In the genomic region with DNA sequence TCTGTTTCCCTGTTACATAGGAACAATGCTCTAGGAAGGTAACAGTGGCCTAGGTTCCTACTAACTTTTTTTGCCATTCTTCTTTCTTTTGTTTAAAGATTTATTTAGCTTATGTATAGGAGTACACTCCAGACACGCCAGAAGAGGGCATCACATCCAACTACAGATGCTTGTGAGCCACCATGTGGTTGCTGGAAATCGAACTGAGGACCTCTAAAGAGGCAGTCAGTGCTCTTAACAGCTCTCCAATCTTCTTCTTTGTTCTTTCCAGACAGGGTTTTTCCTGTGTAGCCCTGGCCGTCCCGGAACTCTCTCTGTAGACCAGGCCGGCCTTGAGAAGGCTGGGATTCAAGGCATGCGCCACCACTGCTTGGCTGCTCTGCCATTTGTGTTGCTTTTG, we compare ENCODE assay signal across 30 mouse cellular contexts. TPM values are rescaled to one million over a fixed set of nuclear protein-coding genes. Genes with fewer than 3 reads are reported as not detected.
DNase-seq lines count a peak whose midpoint lies in the region; ATAC-seq and TF ChIP-seq lines count a peak whose summit lies in the region.
"Had no signal": no experiment of that assay in that cellular context is flagged by ENCODE, and none has a peak within 500 bp of the region (broad histone marks: within the 10 kb centered on the region; RNA-seq: fewer than 3 reads in every experiment).

No protein-coding gene starts in this region.

- H3K27me3 ChIP-seq in forebrain, postnatal 0 days (ENCODE audit: insufficient read depth, low read length), result no peaks in the 10 kb centered on the region
- H3K27me3 ChIP-seq in forebrain, embryonic 12.5 days, result no peaks in the 10 kb centered on the region; the same call in 1 of the 2 replicates
- H3K27me3 ChIP-seq in CH12.LX (replicated peaks), result no peaks in the 10 kb centered on the region
- no peaks in the 10 kb centered on the region for H3K27me3 ChIP-seq in midbrain, embryonic 15.5 days (replicated peaks)
- H3K27me3 ChIP-seq: embryonic facial prominence, embryonic 12.5 days; neural tube, embryonic 13.5 days had no signal

- ATAC-seq in forebrain, postnatal 0 days, result no peak
- no peak for ATAC-seq in forebrain, embryonic 12.5 days (ENCODE audit: low FRiP score)
- ATAC-seq in midbrain, embryonic 15.5 days (replicated peaks), result no peak
- ATAC-seq: inflammation-experienced regulatory T-cells, adult 6 months had no signal

- TF ChIP-seq RAD21 in CH12.LX (IDR thresholded peaks at IDR 0.05; ENCODE audit: low read depth, low read length), result no peak; the same call in 1 of the 2 replicates

- H3K79me2 ChIP-seq in CH12.LX (replicated peaks; ENCODE audit: control insufficient read depth, extremely low read depth, insufficient read depth, poor library complexity, severe bottlenecking), result no peaks in the 10 kb centered on the region

- no peak overlapping the region for H3K4me2 ChIP-seq in forebrain, postnatal 0 days (ENCODE audit: low read depth)
- H3K4me2 ChIP-seq in forebrain, embryonic 12.5 days, result no peak overlapping the region
- no peak overlapping the region for H3K4me2 ChIP-seq in CH12.LX (ENCODE audit: insufficient read depth, low read depth, poor library complexity, severe bottlenecking)
- H3K4me2 ChIP-seq in midbrain, embryonic 15.5 days, result no peak overlapping the region
- H3K4me2 ChIP-seq: embryonic facial prominence, embryonic 12.5 days; hindbrain, embryonic 13.5 days; lung, embryonic 14.5 days; neural tube, embryonic 13.5 days had no signal

- dilution Hi-C loops in CH12.LX (cut with MboI; ENCODE audit: extremely low pct_ligation_motif_present, extremely low pct_unique_long_range_greater_than_20kb, low sequenced_read_pairs), result no loop called here

- H3K27ac ChIP-seq in forebrain, postnatal 0 days (ENCODE audit: low read depth, low read length), result no peak overlapping the region
- H3K27ac ChIP-seq in forebrain, embryonic 12.5 days, result no peak overlapping the region
- H3K27ac ChIP-seq in left cerebral cortex, adult 2 months, result no peak overlapping the region
- H3K27ac ChIP-seq in CH12.LX (ENCODE audit: insufficient read depth, low read depth), result no peak overlapping the region
- no peak overlapping the region for H3K27ac ChIP-seq in olfactory bulb, adult 2 months (ENCODE audit: insufficient read depth, low read depth, low read length)
- H3K27ac ChIP-seq in midbrain, embryonic 15.5 days, result no peak overlapping the region
- H3K27ac ChIP-seq: embryonic facial prominence, embryonic 12.5 days; hindbrain, embryonic 13.5 days; limb, embryonic 10.5 days; neural tube, embryonic 13.5 days had no signal

- DNase-seq in forebrain, postnatal 0 days, result no peak
- no peak for DNase-seq in left cerebral cortex, adult 2 months (ENCODE audit: extremely low spot score in 1 of 2, low spot score in 2 of 2)
- DNase-seq in left cerebral cortex, postnatal 4 days, result no peak
- DNase-seq in CH12.LX (ENCODE audit: extremely low read depth), result no peak
- no peak for DNase-seq in retina, postnatal 1 day
- DNase-seq: adrenal gland, postnatal 36 days; cerebellum, adult 11 months; gastrocnemius, postnatal 36 days; kidney, postnatal 4 days; layer of hippocampus, adult 9-11 months; liver; lung, embryonic 14.5 days; lung, postnatal 36 days; midbrain, embryonic 14.5 days had no signal

- H3K4me1 ChIP-seq in forebrain, postnatal 0 days (ENCODE audit: insufficient read depth), result peaks cover 6% of the 10 kb centered on the region; the same call in 1 of the 2 replicates
- peaks cover 8% of the 10 kb centered on the region for H3K4me1 ChIP-seq in forebrain, embryonic 12.5 days
- H3K4me1 ChIP-seq in CH12.LX (ENCODE audit: control insufficient read depth in 1 of 2, insufficient read depth in 2 of 2), result peaks cover 8 to 42% of the 10 kb centered on the region in 2 experiments
- peaks cover 12% of the 10 kb centered on the region for H3K4me1 ChIP-seq in olfactory bulb, adult 2 months (ENCODE audit: control insufficient read depth, insufficient read depth, low read length)
- peaks cover 8% of the 10 kb centered on the region for H3K4me1 ChIP-seq in midbrain, embryonic 15.5 days

- in situ Hi-C loops in CH12.LX (cut with MboI; ENCODE audit: low pct_ligation_motif_present, low pct_unique_long_range_greater_than_20kb, low sequenced_read_pairs), result no loop called here

- no peaks in the 10 kb centered on the region for H3K36me3 ChIP-seq in forebrain, postnatal 0 days (ENCODE audit: insufficient read depth)
- H3K36me3 ChIP-seq in forebrain, embryonic 12.5 days (replicated peaks), result no peaks in the 10 kb centered on the region
- no peaks in the 10 kb centered on the region for H3K36me3 ChIP-seq in CH12.LX (replicated peaks in 1 of 2; ENCODE audit: control insufficient read depth in 1 of 2, insufficient read depth in 1 of 2, low read length in 1 of 2)
- H3K36me3 ChIP-seq in midbrain, embryonic 15.5 days (replicated peaks), result no peaks in the 10 kb centered on the region
- H3K36me3 ChIP-seq: embryonic facial prominence, embryonic 12.5 days; limb, embryonic 10.5 days had no signal

- no peak for TF ChIP-seq EP300 in CH12.LX (IDR thresholded peaks at IDR 0.05; ENCODE audit: low read length)

- no peak overlapping the region for H3K9ac ChIP-seq in forebrain, postnatal 0 days
- no peak overlapping the region for H3K9ac ChIP-seq in forebrain, embryonic 12.5 days
- H3K9ac ChIP-seq in CH12.LX (ENCODE audit: insufficient read depth, low read depth), result no peak overlapping the region
- no peak overlapping the region for H3K9ac ChIP-seq in midbrain, embryonic 15.5 days
- H3K9ac ChIP-seq: embryonic facial prominence, embryonic 12.5 days; hindbrain, embryonic 13.5 days; lung, embryonic 14.5 days; neural tube, embryonic 13.5 days had no signal

- WGBS in forebrain, postnatal 0 days, result 86% methylated on average over 6 of the region's 6 CpGs
- WGBS in forebrain, embryonic 12.5 days, result 79% methylated on average over 6 of the region's 6 CpGs
- 75% methylated on average over 6 of the region's 6 CpGs for WGBS in olfactory bulb, adult 2 months
- 84% methylated on average over 6 of the region's 6 CpGs for WGBS in midbrain, embryonic 15.5 days

- H3K4me3 ChIP-seq in forebrain, postnatal 0 days (ENCODE audit: low read depth, low read length), result no peak overlapping the region
- no peak overlapping the region for H3K4me3 ChIP-seq in forebrain, embryonic 12.5 days (replicated peaks)
- no peak overlapping the region for H3K4me3 ChIP-seq in left cerebral cortex, adult 2 months
- H3K4me3 ChIP-seq in CH12.LX (replicated peaks in 1 of 3; ENCODE audit: low read depth in 2 of 3, low read length in 2 of 3, poor library complexity in 1 of 3), result no peak overlapping the region
- no peak overlapping the region for H3K4me3 ChIP-seq in olfactory bulb, adult 2 months (ENCODE audit: insufficient read depth, low read depth, low read length)
- no peak overlapping the region for H3K4me3 ChIP-seq in midbrain, embryonic 15.5 days
- H3K4me3 ChIP-seq: embryonic facial prominence, embryonic 12.5 days; hindbrain, embryonic 13.5 days; limb, embryonic 10.5 days; megakaryocyte, embryonic 14.5 days; myocyte; neural tube, embryonic 13.5 days had no signal

- no peaks in the 10 kb centered on the region for H3K9me3 ChIP-seq in forebrain, postnatal 0 days (ENCODE audit: low read length)
- no peaks in the 10 kb centered on the region for H3K9me3 ChIP-seq in forebrain, embryonic 12.5 days
- peaks cover 3% of the 10 kb centered on the region for H3K9me3 ChIP-seq in CH12.LX (replicated peaks; ENCODE audit: low read length)
- no peaks in the 10 kb centered on the region for H3K9me3 ChIP-seq in midbrain, embryonic 15.5 days
- H3K9me3 ChIP-seq: embryonic facial prominence, embryonic 12.5 days; hindbrain, embryonic 13.5 days; limb, embryonic 10.5 days; megakaryocyte, embryonic 14.5 days; neural tube, embryonic 13.5 days had no signal

- 0 out of 2 replicates have a peak, but pooled peaks have one; percentile 10 for TF ChIP-seq CTCF in forebrain, postnatal 0 days (IDR thresholded peaks at IDR 0.05; ENCODE audit: low read depth)
- TF ChIP-seq CTCF in left cerebral cortex, adult 2 months (IDR thresholded peaks at IDR 0.05), result peak; percentile 6
- peak in 1 of 2 experiments; percentile 51; a peak in 2 of 4 replicates for TF ChIP-seq CTCF in CH12.LX (conservative IDR thresholded peaks at IDR 0.05 in 1 of 2, IDR thresholded peaks at IDR 0.05 in 1 of 2; ENCODE audit: low read depth in 2 of 2, low read length in 2 of 2)
- TF ChIP-seq CTCF in olfactory bulb, adult 2 months (IDR thresholded peaks at IDR 0.05; ENCODE audit: insufficient read depth, low read depth, low read length), result 0 out of 2 replicates have a peak, but pooled peaks have one; percentile 8

- intact Hi-C loops in left cerebral cortex, adult 2 months (cut with DNase I), result no loop called here
- intact Hi-C loops in left cerebral cortex, postnatal 4 days (cut with DNase I), result no loop called here

- TF ChIP-seq POLR2A in CH12.LX (IDR thresholded peaks at IDR 0.05; ENCODE audit: low read depth, low read length), result no peak
- no peak for TF ChIP-seq POLR2A in olfactory bulb, adult 2 months (IDR thresholded peaks at IDR 0.05; ENCODE audit: insufficient read depth, low read depth, low read length)

RNA-seq across cellular contexts. Expression of a gene that starts 5.5 kb away (rescaled TPM):
- total RNA-seq in forebrain, postnatal 0 days (2014; rRNA removed), result 103 and 119 TPM in 2 replicates
- 20.8 and 26.8 TPM in 2 replicates for polyA plus RNA-seq in forebrain, postnatal 0 days (2015; fragmentation: Nextera tagmentation; extraction: Ambion mirVana)
- polyA plus RNA-seq in forebrain, embryonic 12.5 days (2016; fragmentation: Nextera tagmentation; extraction: Ambion mirVana), result 24.7 and 25.2 TPM in 2 replicates
- total RNA-seq in left cerebral cortex, adult 2 months (2021), result 10 to 100 TPM; 81.6 to 84.3 TPM
- 100 to 1,000 TPM; 118 to 120 TPM for total RNA-seq in left cerebral cortex, postnatal 4 days (2021)
- total RNA-seq in CH12.LX (2012; rRNA removed), result 8.7 and 10.1 TPM in 2 replicates
- 4.6 and 5.1 TPM in 2 replicates for total RNA-seq in CH12.LX (2014; rRNA removed)
- 8.6 and 9.9 TPM in 2 replicates for polyA plus RNA-seq in CH12.LX (2012; ENCODE audit: insufficient read length, low read depth)
- polyA plus RNA-seq in olfactory bulb, adult 2 months (2012; ENCODE audit: insufficient read depth, insufficient read length, low replicate concordance, missing spikeins), result not detected in 2 replicates
- polyA plus RNA-seq in midbrain, embryonic 15.5 days (2015; fragmentation: Nextera tagmentation; extraction: Ambion mirVana), result 31.8 and 33.2 TPM in 2 replicates

RNA-seq across cellular contexts. Expression of a gene that starts 12.7 kb away (rescaled TPM):
- not detected in 2 replicates for total RNA-seq in forebrain, postnatal 0 days (2014; rRNA removed)
- polyA plus RNA-seq in forebrain, postnatal 0 days (2015; fragmentation: Nextera tagmentation; extraction: Ambion mirVana), result 0.13 and 0.31 TPM in 2 replicates
- polyA plus RNA-seq in forebrain, embryonic 12.5 days (2016; fragmentation: Nextera tagmentation; extraction: Ambion mirVana), result 1.6 and 1.7 TPM in 2 replicates
- total RNA-seq in left cerebral cortex, adult 2 months (2021), result not detected
- total RNA-seq in left cerebral cortex, postnatal 4 days (2021), result not detected
- total RNA-seq in CH12.LX (2012; rRNA removed) (0.08 and 0.17 TPM in 2 replicates), CH12.LX (2014; rRNA removed) (not detected in 2 replicates)
- polyA plus RNA-seq in CH12.LX (2012; ENCODE audit: insufficient read length, low read depth), result 0.26 TPM in 1 of 2 replicates, not detected in the other
- not detected in 2 replicates for polyA plus RNA-seq in olfactory bulb, adult 2 months (2012; ENCODE audit: insufficient read depth, insufficient read length, low replicate concordance, missing spikeins)
- 2.1 and 2.2 TPM in 2 replicates for polyA plus RNA-seq in midbrain, embryonic 15.5 days (2015; fragmentation: Nextera tagmentation; extraction: Ambion mirVana)
- total RNA-seq: adrenal gland, postnatal 36 days; gastrocnemius, adult 18-20 months; gastrocnemius, postnatal 36 days; heart, adult 8-10 months; heart, postnatal 25 days; left cerebral cortex, adult 8-10 months had no signal
- polyA plus RNA-seq: inflammation-experienced regulatory T-cells, adult 6 months had no signal

RNA-seq across cellular contexts. Expression of a gene that starts 18.2 kb away (rescaled TPM):
- total RNA-seq in forebrain, postnatal 0 days (2014; rRNA removed), result 196 and 242 TPM in 2 replicates
- 258 and 279 TPM in 2 replicates for polyA plus RNA-seq in forebrain, postnatal 0 days (2015; fragmentation: Nextera tagmentation; extraction: Ambion mirVana)
- polyA plus RNA-seq in forebrain, embryonic 12.5 days (2016; fragmentation: Nextera tagmentation; extraction: Ambion mirVana), result 170 and 182 TPM in 2 replicates
- 10 to 100 TPM; 45.9 to 46.0 TPM for total RNA-seq in left cerebral cortex, adult 2 months (2021)
- 100 to 1,000 TPM; 105 to 108 TPM for total RNA-seq in left cerebral cortex, postnatal 4 days (2021)
- 11.1 and 14.1 TPM in 2 replicates for total RNA-seq in CH12.LX (2012; rRNA removed)
- 16.0 and 20.4 TPM in 2 replicates for total RNA-seq in CH12.LX (2014; rRNA removed)
- polyA plus RNA-seq in CH12.LX (2012; ENCODE audit: insufficient read length, low read depth), result 14.3 and 15.1 TPM in 2 replicates
- not detected in 2 replicates for polyA plus RNA-seq in olfactory bulb, adult 2 months (2012; ENCODE audit: insufficient read depth, insufficient read length, low replicate concordance, missing spikeins)
- polyA plus RNA-seq in midbrain, embryonic 15.5 days (2015; fragmentation: Nextera tagmentation; extraction: Ambion mirVana), result 336 and 344 TPM in 2 replicates

RNA-seq across cellular contexts. Expression of a gene that starts 20.9 kb away (rescaled TPM):
- total RNA-seq in forebrain, postnatal 0 days (2014; rRNA removed), result 0.31 and 0.43 TPM in 2 replicates
- not detected in 2 replicates for polyA plus RNA-seq in forebrain, postnatal 0 days (2015; fragmentation: Nextera tagmentation; extraction: Ambion mirVana)
- polyA plus RNA-seq in forebrain, embryonic 12.5 days (2016; fragmentation: Nextera tagmentation; extraction: Ambion mirVana), result not detected in 2 replicates
- not detected for total RNA-seq in left cerebral cortex, adult 2 months (2021)
- total RNA-seq in left cerebral cortex, postnatal 4 days (2021), result under 1 TPM in 1 of 2 experiments, not detected in 1; 0.48 TPM
- total RNA-seq in CH12.LX (2012; rRNA removed) (6.1 and 6.4 TPM in 2 replicates), CH12.LX (2014; rRNA removed) (11.9 and 17.3 TPM in 2 replicates)
- polyA plus RNA-seq in CH12.LX (2012; ENCODE audit: insufficient read length, low read depth), result 6.6 and 7.4 TPM in 2 replicates
- polyA plus RNA-seq in olfactory bulb, adult 2 months (2012; ENCODE audit: insufficient read depth, insufficient read length, low replicate concordance, missing spikeins), result not detected in 2 replicates
- not detected in 2 replicates for polyA plus RNA-seq in midbrain, embryonic 15.5 days (2015; fragmentation: Nextera tagmentation; extraction: Ambion mirVana)
- total RNA-seq: adrenal gland, postnatal 36 days; gastrocnemius, adult 18-20 months; gastrocnemius, postnatal 36 days; heart, adult 8-10 months; heart, postnatal 25 days; left cerebral cortex, adult 8-10 months had no signal
- polyA plus RNA-seq: embryonic facial prominence, embryonic 12.5 days; forebrain, embryonic 11.5 days; heart, embryonic 14.5 days; hindbrain, embryonic 13.5 days; inflammation-experienced regulatory T-cells, adult 6 months; limb, embryonic 10.5 days; lung, embryonic 14.5 days; midbrain, embryonic 14.5 days; neural tube, embryonic 13.5 days had no signal

RNA-seq across cellular contexts. Expression of a gene that starts 21.1 kb away (rescaled TPM):
- total RNA-seq in forebrain, postnatal 0 days (2014; rRNA removed), result 41.1 and 49.8 TPM in 2 replicates
- 42.1 and 48.6 TPM in 2 replicates for polyA plus RNA-seq in forebrain, postnatal 0 days (2015; fragmentation: Nextera tagmentation; extraction: Ambion mirVana)
- 105 and 107 TPM in 2 replicates for polyA plus RNA-seq in forebrain, embryonic 12.5 days (2016; fragmentation: Nextera tagmentation; extraction: Ambion mirVana)
- 10 to 100 TPM; 32.8 to 39.5 TPM for total RNA-seq in left cerebral cortex, adult 2 months (2021)
- 10 to 100 TPM; 48.8 to 49.3 TPM for total RNA-seq in left cerebral cortex, postnatal 4 days (2021)
- total RNA-seq in CH12.LX (2012; rRNA removed) (128 and 136 TPM in 2 replicates), CH12.LX (2014; rRNA removed) (81.7 and 86.3 TPM in 2 replicates)
- 148 and 162 TPM in 2 replicates for polyA plus RNA-seq in CH12.LX (2012; ENCODE audit: insufficient read length, low read depth)
- not detected in 2 replicates for polyA plus RNA-seq in olfactory bulb, adult 2 months (2012; ENCODE audit: insufficient read depth, insufficient read length, low replicate concordance, missing spikeins)
- polyA plus RNA-seq in midbrain, embryonic 15.5 days (2015; fragmentation: Nextera tagmentation; extraction: Ambion mirVana), result 67.1 and 76.5 TPM in 2 replicates

Comparison
In these comparisons a context has a peak if more than half of its experiments do, and no peak if none do; other contexts are left out.
1. RNA of a gene that starts 18.2 kb away (polyA plus RNA-seq): 336 to 344 TPM in midbrain, embryonic 15.5 days, 258 to 279 TPM in forebrain, postnatal 0 days, 170 to 182 TPM in forebrain, embryonic 12.5 days and 14.3 to 15.1 TPM in CH12.LX; not detected in olfactory bulb, adult 2 months; every median in the first group is over 10 times any median in the second.